Comparison of ENCODE assay signal across 9 mouse cellular contexts in the genomic region with DNA sequence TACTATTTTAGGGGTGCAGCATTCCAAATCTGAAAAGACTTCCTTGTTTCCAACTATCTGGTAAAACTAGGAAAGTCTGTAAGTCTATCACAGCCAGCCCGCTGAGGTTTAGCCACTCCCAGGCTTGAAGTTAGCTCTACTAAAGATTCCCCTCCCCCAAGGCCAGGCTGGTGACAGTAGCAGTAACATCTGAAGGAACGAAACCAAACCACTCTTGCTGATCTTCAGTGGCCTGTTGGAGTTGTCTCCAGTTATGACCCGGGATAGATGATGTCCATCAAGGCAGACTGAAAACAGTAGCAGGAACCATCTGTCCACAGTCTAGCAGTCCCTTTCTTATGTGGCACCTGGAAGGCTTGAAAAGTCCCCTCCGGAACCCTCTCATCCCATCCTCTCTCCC. TPM values are rescaled to one million over a fixed set of nuclear protein-coding genes. Genes with fewer than 3 reads are reported as not detected.
DNase-seq lines count a peak whose midpoint lies in the region; ATAC-seq lines count a peak whose summit lies in the region.
"Had no signal": no experiment of that assay in that cellular context is flagged by ENCODE, and none has a peak within 500 bp of the region (broad histone marks: within the 10 kb centered on the region; RNA-seq: fewer than 3 reads in every experiment).

No protein-coding gene starts in this region.

- 0 out of 2 replicates have a peak, but pooled peaks cover 5% of the 10 kb centered on the region for H3K4me1 ChIP-seq in heart, embryonic 11.5 days (ENCODE audit: control insufficient read depth, insufficient read depth, low read length)
- H3K4me1 ChIP-seq in limb, embryonic 10.5 days, result peaks cover 27% of the 10 kb centered on the region
- H3K4me1 ChIP-seq: midbrain, embryonic 15.5 days had no signal

- H3K4me2 ChIP-seq in heart, embryonic 11.5 days, result peak overlapping the region; percentile 64
- H3K4me2 ChIP-seq: midbrain, embryonic 15.5 days had no signal

- H3K27me3 ChIP-seq in heart, embryonic 11.5 days (ENCODE audit: control insufficient read depth, insufficient read depth, low read length), result peaks cover 5% of the 10 kb centered on the region; the same call in 1 of the 2 replicates
- peaks cover 17% of the 10 kb centered on the region for H3K27me3 ChIP-seq in limb, embryonic 10.5 days (ENCODE audit: low read depth, poor library complexity, severe bottlenecking)

- WGBS in heart, embryonic 11.5 days (ENCODE audit: insufficient replicate concordance), result 6% methylated on average over 4 of the region's 4 CpGs
- WGBS in limb, embryonic 10.5 days, result 7% methylated on average over 4 of the region's 4 CpGs

- ATAC-seq in heart, embryonic 11.5 days (replicated peaks; ENCODE audit: insufficient number of reproducible peaks, low FRiP score, low TSS enrichment), result no peak
- ATAC-seq: midbrain, embryonic 15.5 days had no signal

- no peaks in the 10 kb centered on the region for H3K36me3 ChIP-seq in heart, embryonic 11.5 days (ENCODE audit: control insufficient read depth, insufficient read depth, low read length)
- H3K36me3 ChIP-seq in limb, embryonic 10.5 days, result no peaks in the 10 kb centered on the region
- H3K36me3 ChIP-seq: midbrain, embryonic 15.5 days had no signal

- DNase-seq in heart, adult 18-20 months, result no peak
- peak; percentile 53 for DNase-seq in thymus, postnatal 4 days
- no peak for DNase-seq in thymus, postnatal 25 days
- no peak for DNase-seq in limb, embryonic 10.5 days (ENCODE audit: low spot score)
- DNase-seq in gastrocnemius, postnatal 10 days, result no peak
- DNase-seq in ovary, postnatal 14 days (ENCODE audit: low spot score), result no peak
- no peak for DNase-seq in frontal cortex, postnatal 10 days (ENCODE audit: low spot score in 2 of 2)

- peak overlapping the region; percentile 28 for H3K4me3 ChIP-seq in heart, embryonic 11.5 days (ENCODE audit: low read depth, low read length)
- H3K4me3 ChIP-seq in limb, embryonic 10.5 days, result peak overlapping the region; percentile 42
- H3K4me3 ChIP-seq: midbrain, embryonic 15.5 days had no signal

- H3K9me3 ChIP-seq in heart, embryonic 11.5 days (replicated peaks; ENCODE audit: control insufficient read depth, low read length), result no peaks in the 10 kb centered on the region
- H3K9me3 ChIP-seq in limb, embryonic 10.5 days (replicated peaks), result no peaks in the 10 kb centered on the region
- H3K9me3 ChIP-seq: midbrain, embryonic 15.5 days had no signal

- peak overlapping the region; percentile 36; the same call in 1 of the 2 replicates for H3K9ac ChIP-seq in heart, embryonic 11.5 days (ENCODE audit: low read depth, low read length)
- H3K9ac ChIP-seq: midbrain, embryonic 15.5 days had no signal

- no peak overlapping the region for H3K27ac ChIP-seq in heart, embryonic 11.5 days (ENCODE audit: low read depth, low read length)
- H3K27ac ChIP-seq in limb, embryonic 10.5 days, result no peak overlapping the region
- H3K27ac ChIP-seq: midbrain, embryonic 15.5 days had no signal

RNA-seq across cellular contexts. Expression of gene BC107364, which starts 24.8 kb away (rescaled TPM):
- 0.43 TPM in 1 of 2 replicates, not detected in the other for polyA plus RNA-seq in heart, embryonic 11.5 days (2014; fragmentation: Nextera tagmentation; extraction: Ambion mirVana)
- total RNA-seq in heart, adult 18-20 months (2021), result not detected
- polyA plus RNA-seq in limb, embryonic 10.5 days (2016; fragmentation: Nextera tagmentation; extraction: Ambion mirVana), result 0.14 TPM in 1 of 2 replicates, not detected in the other
- not detected for total RNA-seq in gastrocnemius, postnatal 10 days (2021)
- polyA plus RNA-seq: midbrain, embryonic 15.5 days had no signal
